Mouse (Mus musculus) CD8-positive naive resting alpha-beta T cell, adult 2 months (primary cell): Measurements from ENCODE around the gene Lgmn.

ENCODE experiments used
- DNase-seq, 2 experiments: peaks; one replicate each; pipeline ENCODE4 v3.0.0; 2022; ENCODE audit warnings: low read depth in 2 of 2, low spot score in 2 of 2

Gene Lgmn

DNA sequence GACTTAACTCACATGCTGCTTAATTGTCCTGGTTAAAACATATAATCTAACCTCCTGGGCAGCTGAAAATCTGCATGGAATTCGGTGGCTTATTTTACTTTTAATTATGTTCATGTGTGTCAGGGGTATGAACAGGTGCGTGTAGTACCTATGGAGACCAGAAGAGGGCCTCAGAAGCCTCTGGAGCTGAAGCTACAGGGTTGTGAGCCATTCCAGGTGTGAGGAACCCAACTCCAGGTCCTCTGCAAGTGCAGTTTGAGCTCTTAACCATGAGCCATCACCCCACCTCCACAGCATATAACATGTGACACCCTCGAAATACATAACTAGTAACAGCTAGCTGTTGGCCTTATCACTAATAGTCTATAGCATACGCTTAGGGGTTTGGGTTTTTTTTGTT, 47.6 kb downstream of the Lgmn start:
- DNase-seq = peak in 1 of 2 experiments; percentile 28

DNA sequence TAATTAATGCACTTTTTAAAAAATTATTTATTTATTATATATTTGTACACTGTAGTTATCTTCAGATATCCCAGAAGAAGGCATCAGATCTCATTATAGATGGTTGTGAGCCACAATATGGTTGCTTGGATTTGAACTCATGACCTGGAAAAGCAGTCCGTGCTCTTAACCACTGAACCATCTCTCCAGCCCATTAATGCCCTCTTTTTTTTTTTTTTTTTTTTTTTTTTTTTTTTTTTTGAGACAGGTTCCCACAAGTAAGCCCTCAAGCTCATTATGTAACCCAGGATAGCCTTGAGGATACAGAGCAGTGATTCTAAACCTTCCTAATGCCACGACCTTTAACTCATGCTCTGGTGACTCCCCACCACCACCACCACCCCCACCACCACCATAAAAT, 48.5 kb downstream of the Lgmn start:
- DNase-seq = no peak

DNA sequence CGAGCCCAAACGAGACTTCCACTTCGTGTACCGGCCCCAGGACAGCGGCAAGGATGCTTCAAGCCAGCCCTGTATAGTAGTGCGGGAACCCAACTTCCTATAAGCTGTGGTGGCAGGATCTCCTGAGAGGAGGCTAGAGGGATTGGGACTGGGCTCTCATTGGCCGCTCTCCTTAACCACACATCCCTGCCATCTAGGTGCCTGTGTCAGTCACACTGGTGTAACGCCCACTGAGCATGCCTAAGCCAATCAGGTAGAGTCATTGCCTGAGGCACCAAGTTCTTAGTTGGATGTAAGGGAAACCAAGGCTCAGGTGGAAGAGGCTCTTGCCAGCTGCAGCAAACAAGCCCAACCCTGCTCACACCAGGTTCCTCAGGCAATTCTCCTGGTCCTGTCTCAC, 49.6 kb downstream of the Lgmn start:
- DNase-seq = no peak

DNA sequence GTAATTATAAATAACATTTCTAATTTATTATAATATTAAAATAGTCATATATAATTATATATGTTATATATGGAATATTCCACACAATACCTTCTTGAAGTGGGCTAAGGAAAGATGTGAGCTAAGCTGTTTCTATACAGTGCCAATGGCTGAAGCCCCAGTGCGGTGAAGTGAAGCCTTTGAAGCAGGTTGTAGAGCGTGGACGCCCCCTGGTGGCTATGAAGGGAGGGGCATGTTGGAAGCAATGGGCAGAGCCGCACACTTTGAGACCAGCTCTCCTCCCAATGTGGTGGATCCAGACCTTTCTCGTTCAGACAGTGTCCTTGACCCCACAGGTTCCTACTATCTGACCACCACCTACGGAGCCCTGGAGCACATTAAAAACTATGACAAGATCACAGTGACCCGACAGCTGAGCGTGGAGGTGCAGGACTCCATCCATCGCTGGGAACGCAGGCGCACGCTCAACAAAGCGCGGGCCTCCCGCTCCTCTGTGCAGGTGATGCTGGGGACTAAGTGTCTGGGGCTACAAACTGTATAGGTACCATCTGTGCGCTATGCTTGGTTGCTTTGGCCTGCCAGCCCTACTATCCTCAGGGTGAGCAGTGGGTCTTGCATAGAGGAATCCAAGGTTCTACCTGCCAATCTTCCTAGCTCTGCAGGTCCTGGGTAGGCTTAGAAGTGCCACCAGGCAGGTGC, 52.2 kb downstream of the Lgmn start:
- DNase-seq = peak; percentile 82 to 87

DNA sequence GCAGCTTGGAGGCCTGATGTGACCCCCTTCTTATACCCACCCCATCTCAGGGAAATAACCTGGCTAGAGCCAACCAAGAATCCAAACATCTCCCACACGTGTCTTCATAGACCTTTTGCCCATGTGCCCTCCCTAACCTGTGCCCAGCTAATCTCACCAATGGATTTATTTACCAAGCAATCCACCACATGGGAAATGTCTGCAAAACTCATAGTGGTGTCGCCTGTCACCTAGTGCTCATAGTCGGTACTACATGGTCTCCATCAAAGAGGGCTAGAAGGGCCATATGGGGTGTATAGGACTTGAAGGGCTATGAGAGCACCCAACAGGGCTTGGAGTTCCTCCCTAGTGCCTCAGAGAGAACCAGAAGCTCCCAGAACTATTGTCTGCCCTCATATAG, 54.8 kb downstream of the Lgmn start:
- DNase-seq = peak; percentile 35 to 56

DNA sequence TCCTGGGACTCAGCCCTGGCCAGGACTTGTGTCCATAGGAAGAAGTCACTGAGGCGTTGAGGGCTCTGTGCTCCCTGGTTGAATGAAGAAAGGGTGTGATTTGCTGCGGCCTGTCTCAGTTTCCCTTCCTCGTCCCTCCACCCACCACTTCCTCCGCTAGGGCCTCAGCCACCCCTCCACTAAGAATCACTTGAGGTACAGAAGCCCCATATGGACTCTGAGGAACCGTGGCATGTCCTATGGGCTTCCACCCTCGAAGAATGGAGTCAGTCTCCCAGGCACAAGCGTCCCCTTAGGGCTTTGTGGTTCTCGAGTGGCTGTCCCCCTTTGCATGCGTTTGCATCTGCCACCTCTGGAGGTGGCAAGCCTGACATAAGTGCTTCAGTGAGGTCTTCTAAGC, 56.3 kb downstream of the Lgmn start:
- no peak for DNase-seq

DNA sequence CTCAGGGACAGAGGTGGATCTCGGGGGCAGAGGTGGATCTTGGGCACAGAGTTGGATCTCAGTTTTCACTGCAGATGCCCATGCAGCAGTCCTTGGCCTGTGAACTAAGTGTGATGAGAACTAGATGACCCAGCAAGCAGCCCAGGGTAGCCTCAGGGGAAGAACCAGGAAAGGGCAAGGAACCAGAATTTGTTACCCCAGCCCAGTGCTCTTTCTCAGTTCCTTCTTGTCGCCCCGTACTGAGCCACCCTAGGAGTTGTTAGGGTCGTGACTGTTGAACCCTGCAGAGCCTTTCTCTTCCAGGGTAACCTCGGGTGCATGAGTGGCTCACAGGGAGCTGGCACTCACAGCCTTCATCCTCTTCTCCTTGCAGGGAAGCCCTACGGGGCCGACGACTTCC, 57.4 kb downstream of the Lgmn start:
- DNase-seq = no peak

DNA sequence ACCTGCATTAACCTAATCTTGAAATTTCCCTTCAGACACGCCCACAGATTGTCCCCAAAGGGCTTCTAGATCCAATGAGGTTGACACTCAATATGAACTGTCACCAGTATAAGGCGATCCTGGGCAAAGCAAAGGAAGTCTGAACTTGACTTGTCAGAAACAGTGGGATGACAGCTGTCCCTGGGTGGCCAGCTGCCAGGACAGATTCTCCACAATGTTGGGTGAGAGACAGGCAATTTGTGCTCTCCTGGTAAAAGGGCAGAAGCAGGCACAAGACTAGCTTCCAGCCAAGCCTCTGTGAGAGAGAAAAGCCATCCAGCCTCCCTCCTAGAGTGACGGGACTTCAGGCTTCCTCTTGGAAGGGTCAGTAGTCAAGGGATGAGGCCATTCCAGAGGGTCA, 67.3 kb downstream of the Lgmn start:
- no peak for DNase-seq

DNA sequence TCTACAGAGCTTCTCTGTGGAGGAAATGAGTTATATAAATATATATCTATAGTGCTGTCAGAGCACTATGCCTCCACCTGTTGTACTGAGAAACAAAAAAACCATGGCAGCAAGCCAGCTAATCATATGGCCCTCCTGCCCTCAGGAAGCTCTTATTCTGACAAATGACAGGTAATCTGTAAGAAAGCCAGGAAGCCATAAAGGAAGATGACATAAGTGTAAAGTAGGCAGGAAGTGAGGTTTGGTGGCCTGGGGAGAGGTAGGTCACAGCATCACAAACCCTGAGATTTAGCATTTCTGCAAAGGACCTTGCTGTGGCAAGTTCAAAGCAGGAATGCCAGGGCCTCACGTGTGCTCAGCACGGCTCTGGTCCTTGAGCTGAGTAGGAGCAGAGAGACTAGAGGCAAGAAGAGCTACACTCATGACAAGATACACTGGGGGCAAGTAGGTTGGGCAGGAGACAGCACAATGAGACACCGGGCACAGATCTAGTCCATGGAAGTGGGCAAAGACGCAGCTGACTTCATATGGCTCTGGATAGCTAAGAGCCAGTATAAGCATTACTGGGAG, 68.6 kb downstream of the Lgmn start:
- peak; percentile 52 to 65 for DNase-seq

DNA sequence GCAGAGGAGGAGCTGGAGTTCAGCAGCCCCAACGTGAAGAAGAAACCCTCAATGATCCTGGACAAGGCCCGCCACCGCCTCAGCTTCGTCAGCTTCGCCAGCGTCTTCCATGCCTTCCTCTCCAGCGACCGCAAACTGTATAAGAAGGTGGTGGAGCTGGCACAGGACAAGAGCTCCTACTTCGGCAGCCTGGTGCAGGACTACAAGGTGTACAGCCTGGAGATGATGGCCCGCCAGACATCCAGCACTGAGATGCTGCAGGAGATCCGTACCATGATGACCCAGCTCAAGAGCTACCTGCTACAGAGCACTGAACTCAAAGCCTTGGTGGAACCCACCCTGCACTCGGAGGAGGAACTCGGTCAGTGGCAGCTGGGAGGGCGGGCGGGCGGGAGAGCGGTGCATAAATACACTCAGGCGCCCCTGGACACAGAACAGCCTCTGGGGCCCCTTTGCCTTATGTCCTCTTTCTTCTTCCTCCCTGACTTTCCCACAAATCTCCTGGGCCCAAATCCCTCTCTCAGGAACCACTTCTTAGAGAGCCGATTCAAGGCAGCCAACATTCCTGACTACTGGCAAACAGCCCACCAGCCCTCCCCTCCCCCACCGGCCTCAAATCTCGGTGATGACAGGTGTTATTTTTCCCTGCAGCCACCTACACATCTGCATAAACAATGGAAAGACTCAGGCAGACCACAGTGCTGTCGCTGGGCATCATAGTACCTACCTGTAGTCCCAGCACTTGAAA, 70.0 kb downstream of the Lgmn start:
- DNase-seq = no peak

DNA sequence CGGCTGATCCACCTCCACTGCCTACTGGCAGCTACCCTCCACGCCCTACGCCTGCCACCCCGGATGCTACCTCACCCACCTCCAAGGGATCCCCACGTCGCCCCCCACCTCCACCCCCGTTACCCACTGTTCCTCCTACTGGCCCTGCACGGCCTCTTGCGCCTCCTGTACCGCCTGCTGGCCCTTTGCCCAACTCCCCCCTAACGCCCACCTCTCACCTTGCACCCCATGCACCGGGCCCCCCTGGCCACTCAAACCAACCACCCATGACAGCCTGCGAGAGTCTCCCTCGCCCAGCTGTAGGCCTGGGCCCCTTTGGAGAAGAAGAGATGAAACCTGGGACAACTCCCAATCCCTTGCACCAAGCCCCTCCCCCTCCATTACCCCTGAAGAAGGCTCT, 71.1 kb downstream of the Lgmn start:
- DNase-seq = no peak

DNA sequence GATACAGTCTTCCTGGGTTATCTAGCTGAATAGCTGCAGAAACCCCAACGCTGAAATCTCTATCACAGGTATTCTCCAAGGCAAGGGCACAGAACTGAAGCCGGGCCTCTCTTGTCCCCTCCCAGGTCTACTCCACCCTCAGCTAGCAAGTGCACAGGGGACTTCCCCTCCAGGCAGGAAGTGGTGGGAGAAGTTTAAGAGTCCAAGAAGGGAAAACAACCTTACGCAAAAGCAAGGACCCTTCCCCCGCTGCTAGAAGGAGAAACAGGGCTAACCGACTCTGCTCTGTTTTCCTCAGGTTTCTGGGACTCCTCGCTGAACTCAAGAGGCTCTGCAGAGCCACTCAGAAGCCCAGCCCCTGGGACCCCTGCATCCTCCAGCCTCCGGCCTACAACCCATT, 71.5 kb downstream of the Lgmn start:
- DNase-seq = peak; percentile 72 to 77

DNA sequence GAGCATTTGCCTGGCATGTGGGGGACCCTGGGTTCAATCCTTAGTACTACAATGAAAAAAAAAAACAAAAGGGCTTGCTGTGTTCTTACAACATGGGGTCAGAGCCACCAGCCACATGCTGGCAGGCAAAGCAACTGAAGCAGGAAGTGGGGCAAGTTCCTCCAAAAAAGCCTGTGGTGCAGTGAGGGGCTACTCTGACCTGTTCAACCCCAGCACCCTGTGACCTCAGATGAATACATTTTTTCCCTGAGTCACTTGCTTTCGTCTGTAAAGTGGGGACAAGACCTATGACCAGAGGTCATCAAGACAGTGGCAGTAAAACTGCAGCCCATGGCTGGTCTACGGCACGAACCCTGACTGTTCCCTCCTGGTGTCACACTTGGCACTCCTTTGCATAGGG, 72.5 kb downstream of the Lgmn start:
- no peak for DNase-seq

DNA sequence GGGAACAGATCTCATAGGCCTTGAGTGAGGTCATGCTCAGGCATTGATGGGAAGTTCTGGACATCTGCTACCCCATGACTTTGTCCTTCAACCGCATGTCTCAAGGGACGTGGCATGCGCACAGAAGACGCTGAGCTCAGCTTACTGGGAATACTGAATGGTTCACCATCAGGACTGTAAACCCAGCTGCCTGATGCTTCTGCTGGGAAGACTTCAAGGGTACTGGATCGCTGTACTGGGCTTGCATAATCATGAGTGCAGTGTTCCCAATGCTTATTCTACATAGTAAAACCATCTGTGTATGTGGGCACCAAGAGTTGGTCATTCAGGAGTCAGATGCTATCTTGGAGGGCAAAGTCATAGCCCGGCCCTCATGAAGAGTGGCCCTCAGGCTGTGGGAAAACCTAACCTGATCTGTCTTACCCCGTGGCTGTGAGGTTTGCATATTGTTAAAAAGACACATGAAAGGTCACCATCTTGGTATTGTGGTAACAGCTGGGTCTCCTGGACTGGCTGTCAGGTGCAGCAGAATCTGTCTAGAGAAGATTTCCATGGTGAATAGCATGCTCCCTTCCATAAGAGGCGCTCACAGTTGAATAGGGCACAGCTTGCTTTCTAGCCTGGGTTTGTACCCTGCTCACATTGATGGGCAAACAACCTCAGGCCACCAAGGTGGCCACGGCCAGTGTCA, 73.3 kb downstream of the Lgmn start:
- DNase-seq = no peak

DNA sequence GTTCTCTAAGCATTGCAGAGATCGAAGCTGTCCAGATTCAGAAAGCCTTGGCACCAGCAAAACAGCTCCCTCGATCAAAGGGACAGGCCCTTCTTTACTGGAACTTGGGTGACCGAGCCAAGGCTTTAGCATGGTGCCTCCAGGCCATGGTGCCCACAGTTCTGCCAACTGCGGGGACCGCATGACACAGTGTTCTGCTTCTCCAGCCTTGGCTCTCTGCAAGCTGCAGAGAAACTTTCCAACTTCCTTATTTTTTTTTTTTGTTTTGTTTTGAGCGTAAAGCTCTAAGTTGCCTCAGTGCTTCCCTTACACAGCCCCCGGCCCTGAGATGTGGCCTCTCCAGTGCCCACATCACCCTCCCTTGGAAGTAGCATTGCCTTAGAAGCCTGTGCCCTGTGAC, 74.6 kb downstream of the Lgmn start:
- no peak for DNase-seq

DNA sequence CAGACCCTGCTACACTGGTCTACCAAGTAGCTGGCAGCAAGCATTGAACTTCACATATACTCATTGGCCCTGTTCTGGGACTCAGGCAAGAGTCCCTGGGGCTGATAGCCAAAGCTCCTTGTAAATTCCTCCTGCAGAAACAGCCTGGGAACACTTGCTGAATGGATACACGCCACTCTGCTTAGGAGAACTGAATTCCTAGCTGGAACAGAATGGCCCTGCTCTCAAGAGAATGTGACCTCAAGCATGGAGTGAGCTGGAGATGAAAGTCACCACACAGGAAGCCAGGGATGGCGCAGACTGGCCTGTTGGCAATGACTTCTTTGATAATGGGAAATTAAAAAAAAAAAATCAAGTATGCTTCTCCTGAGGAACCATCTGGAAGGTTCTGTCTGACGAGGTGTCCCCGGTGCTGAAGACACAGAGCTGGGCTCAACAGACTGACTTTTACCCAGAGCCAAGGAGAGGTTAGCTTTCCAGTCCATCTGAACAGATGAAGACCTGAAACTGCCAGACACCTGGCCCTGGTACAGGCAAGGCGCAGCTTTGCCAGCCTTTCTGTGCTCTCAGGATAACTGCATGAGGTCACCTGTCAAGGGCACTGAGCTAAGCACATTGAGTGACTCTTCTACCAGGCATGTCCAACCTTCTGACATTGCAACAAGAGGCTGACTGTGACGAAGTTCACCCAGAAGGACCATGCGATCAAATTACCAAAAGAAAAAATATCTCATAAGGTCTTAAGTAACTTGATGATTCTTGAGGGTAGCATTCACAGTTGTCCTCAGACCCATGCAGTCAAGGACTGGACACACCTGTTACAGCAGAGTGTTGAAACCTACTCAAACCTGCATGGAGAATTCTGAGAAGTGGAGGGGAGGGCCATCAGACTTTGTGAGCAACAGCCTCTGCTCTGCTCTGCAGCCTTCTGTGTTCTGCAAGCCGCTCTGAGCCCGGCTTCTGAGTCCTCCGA, 78.1 kb downstream of the Lgmn start:
- no peak for DNase-seq

DNA sequence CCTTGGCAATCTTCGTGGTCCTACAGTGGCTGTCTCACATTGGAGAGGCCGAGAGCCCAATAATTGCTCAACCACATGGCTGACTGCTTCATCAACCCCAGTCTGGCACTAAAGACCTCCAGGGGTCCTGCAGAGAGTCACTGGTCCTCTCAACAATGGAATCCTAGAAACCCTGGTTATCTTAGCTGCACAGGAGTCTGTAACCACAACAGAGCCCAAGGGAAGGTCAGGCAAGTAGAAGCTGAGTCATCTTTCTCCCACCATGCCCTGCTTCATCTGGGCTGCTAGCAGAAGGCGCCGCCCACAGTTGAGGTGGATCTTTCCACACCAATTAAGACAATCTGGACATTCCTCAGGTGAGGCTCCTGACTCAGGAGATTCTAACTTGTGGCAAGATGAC, 80.2 kb downstream of the Lgmn start:
- DNase-seq = no peak

DNA sequence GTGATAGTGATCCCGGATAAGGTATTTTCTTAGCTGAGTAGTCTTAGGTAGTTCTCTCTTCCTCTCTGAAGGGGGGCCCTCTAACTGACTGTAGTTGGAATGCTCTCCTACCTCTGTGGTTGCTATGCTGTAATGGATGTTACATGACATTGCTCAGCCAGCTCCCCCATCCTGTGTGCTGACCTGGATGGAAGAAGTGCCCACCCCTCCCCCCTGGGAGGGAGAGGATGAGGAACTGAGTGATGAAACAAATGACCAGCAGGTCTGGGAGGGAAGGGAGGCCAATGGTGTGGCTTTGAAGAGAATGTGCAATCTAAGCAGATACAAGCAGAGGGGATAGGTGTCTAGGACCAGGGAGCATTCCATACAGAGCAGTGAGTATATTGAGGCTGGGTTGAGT, 82.8 kb downstream of the Lgmn start:
- no peak for DNase-seq

DNA sequence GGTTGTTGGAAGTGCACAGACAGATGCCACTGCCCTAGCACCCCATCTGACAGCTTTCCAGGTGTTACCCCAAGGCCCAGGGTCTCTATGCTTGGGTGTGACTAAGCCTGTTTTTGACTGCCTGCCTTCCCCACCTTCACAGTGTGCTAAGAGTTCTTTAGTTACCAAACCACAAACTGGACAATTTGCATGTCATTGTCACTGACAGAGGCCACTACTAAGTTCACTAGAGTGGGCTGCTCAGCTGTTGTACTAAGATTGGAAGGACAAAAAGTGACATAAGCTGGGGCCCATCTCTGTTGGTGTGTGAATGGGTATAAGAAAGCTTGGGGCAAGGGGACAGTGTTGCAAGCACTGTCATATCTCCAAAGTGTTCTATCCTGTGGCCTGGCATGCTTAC, 83.8 kb downstream of the Lgmn start:
- DNase-seq = no peak

DNA sequence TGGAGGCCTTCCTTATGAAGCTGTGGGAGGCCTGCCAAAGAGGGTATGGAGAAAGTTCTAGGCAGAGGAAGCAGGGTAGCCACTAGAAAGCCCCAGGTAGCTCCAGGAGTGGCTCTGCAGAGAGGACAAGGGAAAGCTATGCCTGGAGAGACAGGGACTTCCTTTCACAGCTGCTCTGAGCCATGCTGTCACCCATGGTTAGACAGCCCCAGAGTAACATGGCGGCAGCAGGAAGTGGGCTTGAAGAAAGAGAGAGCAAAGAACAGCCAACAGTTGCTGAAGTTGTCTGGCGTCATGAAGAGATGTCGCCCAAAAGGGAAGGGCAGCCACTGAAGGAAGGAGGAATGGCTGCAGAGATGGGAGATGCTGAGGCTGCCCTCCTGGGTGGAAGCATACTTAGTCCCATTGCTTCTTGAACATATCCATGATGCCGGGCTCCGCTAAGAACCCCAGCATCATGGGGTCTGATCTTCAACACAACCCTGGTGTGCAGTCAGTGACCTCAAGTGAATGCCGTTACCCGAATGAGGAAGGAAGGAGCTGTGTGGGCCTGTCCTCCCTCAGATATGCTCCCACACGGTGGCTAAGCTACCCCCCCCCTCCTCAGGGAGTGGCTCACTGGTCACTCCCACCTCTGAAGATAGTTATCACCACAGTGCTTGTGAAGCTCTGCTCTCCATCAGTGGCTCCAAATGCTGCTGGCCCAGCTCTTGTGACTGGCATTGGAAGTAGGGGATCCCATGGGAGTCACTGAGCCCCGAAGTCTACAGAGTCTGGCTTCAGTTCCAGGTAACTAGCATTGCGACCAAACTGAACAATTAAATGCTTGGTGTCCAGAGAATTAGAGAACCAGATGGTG, 85.3 kb downstream of the Lgmn start:
- DNase-seq = no peak
